Comparison of ENCODE assay signal across 12 mouse cellular contexts in genomic region chr19:23401469-23402135, GRCm38 (mm10). TPM values are rescaled to one million over a fixed set of nuclear protein-coding genes. Genes with fewer than 3 reads are reported as not detected.
DNase-seq lines count a peak whose midpoint lies in the region; ATAC-seq and TF ChIP-seq lines count a peak whose summit lies in the region.
"Had no signal": no experiment of that assay in that cellular context is flagged by ENCODE, and none has a peak within 500 bp of the region (broad histone marks: within the 10 kb centered on the region; RNA-seq: fewer than 3 reads in every experiment).

No protein-coding gene starts in this region.

- WGBS in intestine, embryonic 15.5 days, result 21% methylated on average over 12 of the region's 12 CpGs
- 41% methylated on average over 12 of the region's 12 CpGs for WGBS in small intestine, adult 2 months

- H3K4me2 ChIP-seq in intestine, embryonic 15.5 days (replicated peaks), result no peak overlapping the region

- H3K36me3 ChIP-seq in intestine, embryonic 15.5 days, result no peaks in the 10 kb centered on the region
- no peaks in the 10 kb centered on the region for H3K36me3 ChIP-seq in small intestine, adult 2 months (ENCODE audit: control insufficient read depth, insufficient read depth, low read length)

- peak; percentile 68; the same call in 1 of the 2 replicates for ATAC-seq in intestine, embryonic 15.5 days

- H3K27ac ChIP-seq in intestine, embryonic 15.5 days, result peak overlapping the region; percentile 66
- H3K27ac ChIP-seq in small intestine, adult 2 months (ENCODE audit: insufficient read depth, low read depth, low read length), result peak overlapping the region; percentile 18; the same call in 1 of the 2 replicates
- H3K27ac ChIP-seq: layer of hippocampus, adult 2 months had no signal

- H3K27me3 ChIP-seq in intestine, embryonic 15.5 days (replicated peaks), result no peaks in the 10 kb centered on the region
- H3K27me3 ChIP-seq in small intestine, adult 2 months (ENCODE audit: control insufficient read depth, insufficient read depth, low read length), result no peaks in the 10 kb centered on the region

- intact Hi-C loops in heart, postnatal 25 days (cut with DNase I), result no loop called here

- no peak overlapping the region for H3K9ac ChIP-seq in intestine, embryonic 15.5 days

- no peak for TF ChIP-seq POLR2A in small intestine, adult 2 months (IDR thresholded peaks at IDR 0.05; ENCODE audit: low read depth, low read length)

- H3K4me1 ChIP-seq in intestine, embryonic 15.5 days (replicated peaks), result no peaks in the 10 kb centered on the region
- H3K4me1 ChIP-seq in small intestine, adult 2 months (ENCODE audit: control insufficient read depth, insufficient read depth, insufficient read length, low read length), result no peaks in the 10 kb centered on the region

- H3K9me3 ChIP-seq in intestine, embryonic 15.5 days, result no peaks in the 10 kb centered on the region

- H3K4me3 ChIP-seq in intestine, embryonic 15.5 days (replicated peaks), result no peak overlapping the region
- H3K4me3 ChIP-seq in small intestine, adult 2 months (ENCODE audit: low read depth, low read length), result no peak overlapping the region
- H3K4me3 ChIP-seq: layer of hippocampus, adult 2 months had no signal

- peak; percentile 15 for DNase-seq in layer of hippocampus, adult 9-11 months
- no peak for DNase-seq in layer of hippocampus, adult 8-10 months (ENCODE audit: low spot score in 2 of 2)
- DNase-seq in embryo, embryonic 11.5 days (ENCODE audit: low read depth, low spot score), result peak; percentile 23
- no peak for DNase-seq in right cerebral cortex, adult 18-20 months
- no peak for DNase-seq in cerebellum, adult 18-20 months
- DNase-seq in heart, postnatal 25 days (ENCODE audit: low spot score), result no peak
- DNase-seq: cerebellum, adult 2 months; gastrocnemius, postnatal 10 days had no signal

- TF ChIP-seq CTCF in small intestine, adult 2 months (IDR thresholded peaks at IDR 0.05; ENCODE audit: extremely low read depth, insufficient read length, insufficient replicate concordance, low read depth, low read length), result no peak

RNA-seq across cellular contexts. Expression of gene Mamdc2, which starts 46.6 kb away (rescaled TPM):
- 1 to 10 TPM in 3 of 4 experiments, under 1 TPM in 1; 0.72 to 3.5 (median 2.1) TPM for total RNA-seq in layer of hippocampus, adult 8-10 months (2022)
- 2.2 and 2.4 TPM in 2 replicates for polyA plus RNA-seq in intestine, embryonic 15.5 days (2015; fragmentation: Nextera tagmentation; extraction: Ambion mirVana)
- polyA plus RNA-seq in small intestine, adult 2 months (2012; rRNA removed), result 1.8 and 2.3 TPM in 2 replicates
- 1 to 10 TPM; 2.0 to 2.7 TPM for total RNA-seq in heart, postnatal 25 days (2021)
- total RNA-seq: monocyte, adult 5-6 weeks had no signal

Comparison
In these comparisons a context has a peak if more than half of its experiments do, and no peak if none do; other contexts are left out.
1. DNase-seq: peak in layer of hippocampus, adult 9-11 months (single experiment) and embryo, embryonic 11.5 days (single experiment); none in layer of hippocampus, adult 8-10 months (0 of 2), right cerebral cortex, adult 18-20 months (single experiment), cerebellum, adult 18-20 months (0 of 2) and heart, postnatal 25 days (single experiment).